Comparison of ENCODE assay signal across 8 mouse cellular contexts in the genomic region with DNA sequence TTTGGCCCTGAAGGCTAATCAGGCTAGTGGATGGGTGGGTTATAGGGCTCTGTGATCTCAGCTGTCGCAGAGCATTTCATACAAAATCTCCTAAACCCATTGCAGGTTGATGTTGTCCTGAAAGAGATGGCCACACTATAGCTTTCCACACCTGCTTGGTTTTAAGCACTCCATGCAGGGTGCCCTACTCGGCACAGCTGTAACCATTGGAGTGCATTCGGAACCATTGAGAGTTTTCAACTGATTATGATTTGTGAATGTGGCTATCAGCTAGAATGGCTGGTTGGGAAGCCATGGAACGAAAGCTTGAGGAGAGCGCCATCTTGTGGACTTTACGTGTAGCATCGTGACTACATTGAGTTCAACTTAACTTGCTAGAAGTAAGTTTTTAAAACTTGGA.
DNase-seq lines count a peak whose midpoint lies in the region; ATAC-seq and TF ChIP-seq lines count a peak whose summit lies in the region.

No protein-coding gene starts in this region.

- no peak overlapping the region for H3K4me3 ChIP-seq in heart, adult 2 months
- no peak overlapping the region for H3K4me3 ChIP-seq in heart, embryonic 11.5 days (ENCODE audit: low read depth, low read length)
- H3K4me3 ChIP-seq in C2C12 (ENCODE audit: insufficient read depth, poor library complexity, severe bottlenecking) = no peak overlapping the region
- no peak overlapping the region for H3K4me3 ChIP-seq in bone marrow, adult 2 months (replicated peaks; ENCODE audit: control insufficient read depth, low read depth, low read length)
- no peak overlapping the region for H3K4me3 ChIP-seq in spleen, adult 2 months (ENCODE audit: extremely low read depth, insufficient read depth, insufficient read length)

- H3K36me3 ChIP-seq in heart, adult 2 months (ENCODE audit: control insufficient read depth, insufficient read depth, low read length) = no peaks in the 10 kb centered on the region
- H3K36me3 ChIP-seq in heart, embryonic 11.5 days (ENCODE audit: control insufficient read depth, insufficient read depth, low read length) = no peaks in the 10 kb centered on the region
- no peaks in the 10 kb centered on the region for H3K36me3 ChIP-seq in C2C12 (ENCODE audit: control insufficient read depth, insufficient read depth)
- no peaks in the 10 kb centered on the region for H3K36me3 ChIP-seq in spleen, adult 2 months (ENCODE audit: control insufficient read depth, insufficient read depth, low read length)

- WGBS in heart, adult 2 months = 16% methylated on average over 7 of the region's 7 CpGs
- 19% methylated on average over 7 of the region's 7 CpGs for WGBS in heart, embryonic 11.5 days (ENCODE audit: insufficient replicate concordance)
- WGBS in bone marrow, adult 2 months = 14% methylated on average over 7 of the region's 7 CpGs
- WGBS in spleen, adult 2 months = 16% methylated on average over 7 of the region's 7 CpGs

- 0 out of 2 replicates have a peak, but pooled peaks have one; percentile 36 for TF ChIP-seq EP300 in heart, adult 2 months (IDR thresholded peaks at IDR 0.05; ENCODE audit: insufficient read depth, low read depth, low read length)

- H3K27me3 ChIP-seq in heart, adult 2 months (ENCODE audit: control insufficient read depth, insufficient read depth, low read length) = no peaks in the 10 kb centered on the region
- H3K27me3 ChIP-seq in heart, embryonic 11.5 days (ENCODE audit: control insufficient read depth, insufficient read depth, low read length) = no peaks in the 10 kb centered on the region
- H3K27me3 ChIP-seq in C2C12 (ENCODE audit: control insufficient read depth, insufficient read depth, insufficient read length) = peaks cover 9% of the 10 kb centered on the region
- no peaks in the 10 kb centered on the region for H3K27me3 ChIP-seq in spleen, adult 2 months (ENCODE audit: control insufficient read depth, insufficient read depth, low read length)

- no peak for ATAC-seq in heart, embryonic 11.5 days (replicated peaks; ENCODE audit: insufficient number of reproducible peaks, low FRiP score, low TSS enrichment)

- DNase-seq in heart, adult 2 months = peak; percentile 26 to 28
- peak; percentile 21 for DNase-seq in fibroblast of lung, adult 2 months (ENCODE audit: low read depth)
- DNase-seq in kidney, postnatal 36 days = peak; percentile 55 to 66
- peak; percentile 62 for DNase-seq in lung, postnatal 25 days (ENCODE audit: low spot score)
- peak; percentile 36 to 55 for DNase-seq in spleen, adult 2 months (ENCODE audit: low read depth in 1 of 2, low spot score in 2 of 2)

- H3K9ac ChIP-seq in heart, adult 2 months (ENCODE audit: low read depth, low read length) = no peak overlapping the region
- no peak overlapping the region for H3K9ac ChIP-seq in heart, embryonic 11.5 days (ENCODE audit: low read depth, low read length)

- H3K9me3 ChIP-seq in heart, embryonic 11.5 days (replicated peaks; ENCODE audit: control insufficient read depth, low read length) = no peaks in the 10 kb centered on the region

- intact Hi-C loops in heart, adult 2 months (cut with DNase I) = loop anchor here (1.0 to 2.0 kb wide), 2 partner anchors 89 to 240 kb away; a partner anchor contains a TSS

- H3K4me1 ChIP-seq in heart, adult 2 months (ENCODE audit: control insufficient read depth, insufficient read depth, low read length) = no peaks in the 10 kb centered on the region
- H3K4me1 ChIP-seq in heart, embryonic 11.5 days (ENCODE audit: control insufficient read depth, insufficient read depth, low read length) = no peaks in the 10 kb centered on the region; the same call in 1 of the 2 replicates
- H3K4me1 ChIP-seq in bone marrow, adult 2 months (ENCODE audit: control insufficient read depth, insufficient read depth, low read length) = no peaks in the 10 kb centered on the region
- peaks cover 2% of the 10 kb centered on the region; the same call in 1 of the 2 replicates for H3K4me1 ChIP-seq in spleen, adult 2 months (ENCODE audit: control insufficient read depth, insufficient read depth, insufficient read length)

- no peak for TF ChIP-seq POLR2A in heart, adult 2 months (IDR thresholded peaks at IDR 0.05; ENCODE audit: insufficient read depth, low read depth, low read length)
- TF ChIP-seq POLR2A in bone marrow, adult 2 months (IDR thresholded peaks at IDR 0.05; ENCODE audit: borderline replicate concordance, control insufficient read depth, low read depth, low read length) = no peak
- no peak for TF ChIP-seq POLR2A in spleen, adult 2 months (IDR thresholded peaks at IDR 0.05; ENCODE audit: low read depth, low read length)

- no peak overlapping the region for H3ac ChIP-seq in C2C12 (ENCODE audit: control insufficient read depth, insufficient read length, low read depth)

- no peak overlapping the region for H3K4me2 ChIP-seq in heart, embryonic 11.5 days

- no peaks in the 10 kb centered on the region for H3K79me2 ChIP-seq in heart, adult 2 months (replicated peaks; ENCODE audit: control insufficient read depth, insufficient read depth, low read length)
- H3K79me2 ChIP-seq in C2C12 (ENCODE audit: control insufficient read depth, insufficient read depth) = no peaks in the 10 kb centered on the region

- no peak overlapping the region for H3K27ac ChIP-seq in heart, adult 2 months
- no peak overlapping the region for H3K27ac ChIP-seq in heart, embryonic 11.5 days (ENCODE audit: low read depth, low read length)
- H3K27ac ChIP-seq in bone marrow, adult 2 months (ENCODE audit: control insufficient read depth, insufficient read depth, low read depth, low read length, poor library complexity) = no peak overlapping the region
- no peak overlapping the region for H3K27ac ChIP-seq in spleen, adult 2 months (ENCODE audit: insufficient read depth, low read length)

- TF ChIP-seq CTCF in heart, adult 2 months (IDR thresholded peaks at IDR 0.05) = peak; percentile 93
- peak; percentile 40 for TF ChIP-seq CTCF in C2C12 (IDR thresholded peaks at IDR 0.05; ENCODE audit: control insufficient read depth, insufficient read depth, insufficient read length)
- TF ChIP-seq CTCF in bone marrow, adult 2 months (IDR thresholded peaks at IDR 0.05; ENCODE audit: control insufficient read depth, insufficient read depth, low read length) = peak; percentile 68
- TF ChIP-seq CTCF in spleen, adult 2 months (IDR thresholded peaks at IDR 0.05; ENCODE audit: extremely low read depth, insufficient read depth, insufficient read length, insufficient replicate concordance) = peak; percentile 73; the same call in 1 of the 2 replicates

- no peaks in the 10 kb centered on the region for H3K79me3 ChIP-seq in C2C12 (ENCODE audit: low read depth)

TF ChIP-seq in C2C12, 6 proteins besides CTCF, POLR2A, EP300 and RAD21:
- TF ChIP-seq USF1 (IDR thresholded peaks at IDR 0.05; ENCODE audit: low read depth) (no peak), MYOG (IDR thresholded peaks at IDR 0.05; ENCODE audit: control insufficient read depth, extremely low read depth, insufficient read length) (no peak), FOSL1 (IDR thresholded peaks at IDR 0.05; ENCODE audit: insufficient read depth, low read length, poor library complexity, severe bottlenecking) (no peak), MYOD1 (IDR thresholded peaks at IDR 0.05; ENCODE audit: control insufficient read depth, insufficient read length, low read depth) (no peak), MAX (IDR thresholded peaks at IDR 0.05) (no peak), CEBPB (IDR thresholded peaks at IDR 0.05; ENCODE audit: low read depth) (no peak)
TF ChIP-seq in C2C12: peak in this region for 0.

Comparison
In these comparisons a context has a peak if more than half of its experiments do, and no peak if none do; other contexts are left out.
1. CTCF ChIP-seq: peak in every context shown above with its lines; median percentile 93 in heart, adult 2 months; 73 in spleen, adult 2 months; 68 in bone marrow, adult 2 months; 40 in C2C12.